Mouse (Mus musculus): ENCODE results near the gene 4930578C19Rik.

DNA sequence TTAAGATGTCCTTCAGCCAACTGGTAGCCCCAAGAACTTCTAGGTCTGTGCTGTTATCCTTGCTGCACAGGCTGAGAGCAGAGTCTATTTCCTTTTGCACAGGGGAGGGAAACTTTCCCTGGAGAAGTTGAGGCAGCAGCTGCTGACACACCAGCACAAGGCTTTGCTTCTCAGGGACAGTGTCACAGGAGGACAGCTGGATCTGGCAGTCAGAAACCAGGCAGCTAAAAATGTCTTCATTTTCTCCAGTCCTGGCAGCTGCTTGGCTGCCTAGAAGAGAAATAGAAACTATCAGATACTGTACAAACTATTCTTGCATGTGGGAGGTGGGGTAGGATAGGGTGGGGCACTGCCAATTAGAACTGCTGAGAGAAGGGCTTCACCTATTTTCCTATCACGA lies 42.2 kb downstream of the 4930578C19Rik start:
- no peak for TF ChIP-seq CTCF (IDR thresholded peaks at IDR 0.05)
- TF ChIP-seq EP300 (IDR thresholded peaks at IDR 0.05) = no peak
